Mouse (Mus musculus) CH12.LX (cell line): ENCODE measurements at regions not wholly inside any gene's neighbourhood (a gene's known extent, or its start where the extent isn't known, plus 50 kb on each side); places are given as distances from the start of the nearest gene placed in this dataset.

Source experiments
- CTCF ChIP-seq, 2 experiments: IDR thresholded peaks in 1 of 2; conservative IDR thresholded peaks in 1 of 2; 2 replicates each; pipeline ENCODE4 v1.5.1; 2011 to 2012; ENCODE audit warnings: low read depth in 2 of 2, low read length in 2 of 2, improper control_type of control experiment in 1 of 2, inconsistent platforms in 1 of 2, mild to moderate bottlenecking in 1 of 2, moderate library complexity in 1 of 2
- E2F4 ChIP-seq: IDR thresholded peaks from 2 replicates; pipeline ENCODE4 v1.6.1; 2011; ENCODE audit warnings: low read depth, low read length, improper control_type of control experiment; ENCODE audit not compliant: insufficient replicate concordance
- EP300 ChIP-seq: IDR thresholded peaks from 2 replicates; pipeline ENCODE4 v1.6.1; 2011; ENCODE audit warnings: low read length, improper control_type of control experiment
- HCFC1 ChIP-seq: IDR thresholded peaks from 2 replicates; pipeline ENCODE4 v1.6.1; 2012; ENCODE audit warnings: low read depth, mild to moderate bottlenecking, inconsistent platforms, low read length, improper control_type of control experiment
- MAX ChIP-seq: IDR thresholded peaks from 2 replicates; pipeline ENCODE4 v1.6.1; 2011; ENCODE audit warnings: low read length, improper control_type of control experiment
- MAZ ChIP-seq: IDR thresholded peaks from 2 replicates; pipeline ENCODE4 v1.6.1; 2012; ENCODE audit warnings: low read depth, mild to moderate bottlenecking, inconsistent platforms, low read length, improper control_type of control experiment, moderate library complexity
- PAX5 ChIP-seq: IDR thresholded peaks from 2 replicates; pipeline ENCODE4 v1.6.1; 2012; ENCODE audit warnings: low read length, inconsistent platforms, mixed read lengths
- POLR2A ChIP-seq: IDR thresholded peaks from 2 replicates; pipeline ENCODE4 v1.6.1; 2011; ENCODE audit warnings: low read depth, mild to moderate bottlenecking, improper control_type of control experiment, low read length
- SMC3 ChIP-seq: IDR thresholded peaks from 2 replicates; pipeline ENCODE4 v1.6.1; 2011; ENCODE audit warnings: low read depth, low read length, improper control_type of control experiment
- TCF12 ChIP-seq: IDR thresholded peaks from 2 replicates; pipeline ENCODE4 v1.6.1; 2014; ENCODE audit warnings: low read depth, mild to moderate bottlenecking, inconsistent platforms, low read length, improper control_type of control experiment

GRCm38 (mm10) chr8:56439417-56439816 is 111.4 kb downstream of the Cep44 start:
- no peak for TF ChIP-seq POLR2A
- TF ChIP-seq E2F4: no peak
- no peak for TF ChIP-seq PAX5
- TF ChIP-seq CTCF (conservative IDR thresholded peaks at IDR 0.05 in 1 of 2, IDR thresholded peaks at IDR 0.05 in 1 of 2; ENCODE audit: low read depth in 2 of 2, low read length in 2 of 2): no peak
- TF ChIP-seq SMC3: no peak
- no peak for TF ChIP-seq MAZ
- no peak for TF ChIP-seq TCF12
- no peak for TF ChIP-seq EP300
- TF ChIP-seq HCFC1: no peak
- TF ChIP-seq MAX: no peak
